Mouse (Mus musculus): ENCODE measurements around the gene Frzb. TPM values are rescaled to one million over a fixed set of nuclear protein-coding genes. Genes with fewer than 3 reads are reported as not detected.

Gene Frzb
- polyA plus RNA-seq, 1 experiment from 2014 or later = 19.2 TPM

Other genes starting within 250 kb of the Frzb start
- gene Prdx6b, start 155.2 kb downstream of the Frzb start, polyA plus RNA-seq (2015; fragmentation: Nextera tagmentation; extraction: Ambion mirVana) = not detected in 2 replicates
- 66.3 TPM in 2 replicates for gene Dnajc10, start 132.2 kb downstream of the Frzb start, polyA plus RNA-seq (2015; fragmentation: Nextera tagmentation; extraction: Ambion mirVana)
- gene Nckap1, start 133.8 kb upstream of the Frzb start, polyA plus RNA-seq (2015; fragmentation: Nextera tagmentation; extraction: Ambion mirVana) = 78.4 and 83.8 TPM in 2 replicates
- gene Dusp19, start 169.4 kb upstream of the Frzb start, polyA plus RNA-seq (2015; fragmentation: Nextera tagmentation; extraction: Ambion mirVana) = 18.3 and 18.4 TPM in 2 replicates
- 55.4 and 57.6 TPM in 2 replicates for gene Nup35, start 169.6 kb upstream of the Frzb start, polyA plus RNA-seq (2015; fragmentation: Nextera tagmentation; extraction: Ambion mirVana)